In the genomic region with DNA sequence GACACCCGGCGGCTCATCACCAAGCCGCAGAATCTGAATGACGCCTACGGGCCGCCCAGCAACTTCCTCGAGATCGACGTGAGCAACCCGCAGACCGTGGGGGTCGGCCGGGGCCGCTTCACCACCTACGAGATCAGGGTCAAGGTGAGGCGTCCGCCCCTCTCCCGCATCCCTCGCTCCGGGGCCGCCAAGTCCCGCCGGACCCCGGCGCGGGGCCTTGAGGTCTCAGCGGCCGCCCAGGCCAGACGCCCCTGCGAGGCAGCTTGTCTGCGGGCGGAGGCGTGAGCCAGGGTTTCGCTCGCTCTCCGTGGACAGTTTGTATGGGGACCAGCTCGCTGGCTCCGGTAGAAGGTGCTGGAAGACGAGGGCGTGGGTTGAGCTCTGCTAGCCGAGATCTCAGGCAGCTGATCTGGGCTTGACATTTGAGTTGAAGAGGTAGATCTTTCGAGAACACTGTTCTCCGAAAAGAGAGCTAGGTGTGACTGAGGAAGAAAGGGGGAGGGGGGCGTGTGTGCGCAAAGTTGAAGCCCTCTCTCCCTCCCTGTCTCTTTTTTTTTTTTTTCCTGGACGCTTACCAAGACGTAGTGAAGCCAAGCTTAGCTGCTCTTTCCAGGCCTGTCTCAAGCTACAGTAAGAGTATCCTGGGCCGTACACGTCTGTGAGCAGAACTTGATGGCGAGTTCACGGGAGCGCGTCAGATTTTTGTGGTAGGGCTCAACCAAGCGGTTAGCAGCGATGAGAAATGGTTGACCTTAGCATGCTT, we compare ENCODE assay signal across 8 mouse cellular contexts. TPM values are rescaled to one million over a fixed set of nuclear protein-coding genes. Genes with fewer than 3 reads are reported as not detected.
DNase-seq lines count a peak whose midpoint lies in the region; ATAC-seq lines count a peak whose summit lies in the region.

No protein-coding gene starts in this region.

- peak overlapping the region; percentile 85 for H3K9ac ChIP-seq in intestine, embryonic 14.5 days (ENCODE audit: low read length)

- DNase-seq in heart, adult 18-20 months = peak; percentile 72 to 80
- DNase-seq in heart, adult 11 months = no peak
- peak; percentile 60 for DNase-seq in c-Kit-negative CD71-positive TER-119-positive erythroid progenitor cells, embryonic 14.5 days (ENCODE audit: low read depth, low spot score)
- peak; percentile 33 to 66 for DNase-seq in frontal cortex, adult 2 months (ENCODE audit: extremely low spot score in 1 of 2, low spot score in 1 of 2)
- peak; percentile 95 for DNase-seq in intestine, embryonic 14.5 days (ENCODE audit: low spot score)
- DNase-seq in limb, embryonic 10.5 days (ENCODE audit: low spot score) = peak; percentile 71
- no peak for DNase-seq in midbrain, embryonic 10.5 days (ENCODE audit: low spot score)
- peak; percentile 75 to 91 for DNase-seq in spleen, postnatal 10 days (ENCODE audit: low spot score in 2 of 2)

- H3K4me1 ChIP-seq in intestine, embryonic 14.5 days (replicated peaks; ENCODE audit: control insufficient read depth, insufficient read depth, low read length) = peaks cover 3% of the 10 kb centered on the region; the same call in 1 of the 2 replicates
- H3K4me1 ChIP-seq in limb, embryonic 10.5 days = peaks cover 12% of the 10 kb centered on the region
- peaks cover 15% of the 10 kb centered on the region for H3K4me1 ChIP-seq in midbrain, embryonic 10.5 days

- peak overlapping the region; percentile 71 for H3K4me3 ChIP-seq in intestine, embryonic 14.5 days (ENCODE audit: low read depth, low read length)
- H3K4me3 ChIP-seq in limb, embryonic 10.5 days = peak overlapping the region; percentile 97
- H3K4me3 ChIP-seq in midbrain, embryonic 10.5 days = peak overlapping the region; percentile 92

- peak overlapping the region; percentile 96 for H3K27ac ChIP-seq in intestine, embryonic 14.5 days (ENCODE audit: low read depth)
- peak overlapping the region; percentile 97 for H3K27ac ChIP-seq in limb, embryonic 10.5 days
- H3K27ac ChIP-seq in midbrain, embryonic 10.5 days (replicated peaks) = peak overlapping the region; percentile 94

- 0 out of 2 replicates have a peak, but pooled peaks cover 2% of the 10 kb centered on the region for H3K9me3 ChIP-seq in intestine, embryonic 14.5 days (ENCODE audit: control insufficient read depth, low read length)
- no peaks in the 10 kb centered on the region for H3K9me3 ChIP-seq in limb, embryonic 10.5 days (replicated peaks)
- no peaks in the 10 kb centered on the region for H3K9me3 ChIP-seq in midbrain, embryonic 10.5 days (replicated peaks)

- under 1% methylated on average over 51 of the region's 55 CpGs for WGBS in intestine, embryonic 14.5 days
- under 1% methylated on average over 55 of the region's 55 CpGs for WGBS in limb, embryonic 10.5 days
- 2% methylated on average over 54 of the region's 55 CpGs for WGBS in midbrain, embryonic 10.5 days

- H3K36me3 ChIP-seq in intestine, embryonic 14.5 days (ENCODE audit: control insufficient read depth, insufficient read depth, low read length) = peaks cover 10% of the 10 kb centered on the region; the same call in 1 of the 2 replicates
- H3K36me3 ChIP-seq in limb, embryonic 10.5 days = peaks cover 15% of the 10 kb centered on the region
- H3K36me3 ChIP-seq in midbrain, embryonic 10.5 days = peaks cover 25% of the 10 kb centered on the region

- ATAC-seq in intestine, embryonic 14.5 days (replicated peaks; ENCODE audit: low FRiP score, low TSS enrichment, low read depth) = peak; percentile 45

- no peaks in the 10 kb centered on the region for H3K27me3 ChIP-seq in intestine, embryonic 14.5 days (replicated peaks; ENCODE audit: control insufficient read depth, insufficient read depth, low read length)
- H3K27me3 ChIP-seq in limb, embryonic 10.5 days (ENCODE audit: low read depth, poor library complexity, severe bottlenecking) = no peaks in the 10 kb centered on the region
- H3K27me3 ChIP-seq in midbrain, embryonic 10.5 days (ENCODE audit: low read depth, poor library complexity, severe bottlenecking) = no peaks in the 10 kb centered on the region

- H3K4me2 ChIP-seq in intestine, embryonic 14.5 days (ENCODE audit: low read length) = peak overlapping the region; percentile 82

RNA-seq across cellular contexts. Expression of a gene that starts 0.7 kb away (rescaled TPM):
- 100 to 1,000 TPM; 173 to 184 TPM for total RNA-seq in heart, adult 18-20 months (2021)
- polyA plus RNA-seq in frontal cortex, adult 2 months (2012; rRNA removed) = 328 and 476 TPM in 2 replicates
- 303 and 334 TPM in 2 replicates for polyA plus RNA-seq in intestine, embryonic 14.5 days (2014; fragmentation: Nextera tagmentation; extraction: Ambion mirVana)
- polyA plus RNA-seq in limb, embryonic 10.5 days (2016; fragmentation: Nextera tagmentation; extraction: Ambion mirVana) = 236 and 240 TPM in 2 replicates
- polyA plus RNA-seq in midbrain, embryonic 10.5 days (2016; fragmentation: Nextera tagmentation; extraction: Ambion mirVana) = 235 and 241 TPM in 2 replicates

RNA-seq across cellular contexts. Expression of a gene that starts 24.2 kb away (rescaled TPM):
- total RNA-seq in heart, adult 18-20 months (2021) = 10 to 100 TPM; 31.8 to 32.7 TPM
- polyA plus RNA-seq in frontal cortex, adult 2 months (2012; rRNA removed) = 18.1 and 19.1 TPM in 2 replicates
- 8.0 and 8.3 TPM in 2 replicates for polyA plus RNA-seq in intestine, embryonic 14.5 days (2014; fragmentation: Nextera tagmentation; extraction: Ambion mirVana)
- 4.0 and 4.6 TPM in 2 replicates for polyA plus RNA-seq in limb, embryonic 10.5 days (2016; fragmentation: Nextera tagmentation; extraction: Ambion mirVana)
- polyA plus RNA-seq in midbrain, embryonic 10.5 days (2016; fragmentation: Nextera tagmentation; extraction: Ambion mirVana) = 4.3 and 4.4 TPM in 2 replicates

Comparison
In these comparisons a context has a peak if more than half of its experiments do, and no peak if none do; other contexts are left out.
1. DNase-seq: peak in heart, adult 18-20 months (2 of 2), c-Kit-negative CD71-positive TER-119-positive erythroid progenitor cells, embryonic 14.5 days (single experiment), frontal cortex, adult 2 months (2 of 2), intestine, embryonic 14.5 days (single experiment), limb, embryonic 10.5 days (single experiment) and spleen, postnatal 10 days (2 of 2); none in heart, adult 11 months (single experiment) and midbrain, embryonic 10.5 days (single experiment).
2. Peak in every context shown above with its lines, with median percentiles within 50 percentile points of each other: H3K27ac ChIP-seq and H3K4me3 ChIP-seq.